Mouse (Mus musculus) kidney, adult 11 months (tissue): ENCODE measurements around the gene Cenpt.

Experiments
- DNase-seq: peaks from one replicate; pipeline ENCODE4 v3.0.0; 2022

The Cenpt gene

DNA sequence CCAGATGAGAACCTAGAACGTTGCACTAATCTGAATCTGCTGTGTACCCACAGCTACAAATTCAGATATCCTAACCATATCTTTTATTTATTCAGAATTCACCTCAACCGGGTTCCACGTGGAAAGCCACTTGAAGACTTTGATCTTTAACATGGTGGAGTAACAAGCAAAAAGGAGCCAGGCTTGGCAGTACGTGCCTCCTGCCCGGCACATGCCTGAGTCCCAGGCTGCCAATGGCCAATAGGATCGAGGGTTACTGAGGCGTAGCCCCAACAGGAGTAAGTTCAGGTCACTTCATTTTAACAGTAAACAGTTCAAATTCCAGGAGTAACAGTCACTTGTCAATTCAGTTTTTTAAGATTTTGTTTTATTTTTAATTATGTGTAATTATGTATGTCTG is 48.3 kb downstream of the Cenpt start:
- peak; percentile 86 for DNase-seq

GRCm38 (mm10) chr8:105801153-105801904 is 51.7 kb downstream of the Cenpt start:
- no peak for DNase-seq

DNA sequence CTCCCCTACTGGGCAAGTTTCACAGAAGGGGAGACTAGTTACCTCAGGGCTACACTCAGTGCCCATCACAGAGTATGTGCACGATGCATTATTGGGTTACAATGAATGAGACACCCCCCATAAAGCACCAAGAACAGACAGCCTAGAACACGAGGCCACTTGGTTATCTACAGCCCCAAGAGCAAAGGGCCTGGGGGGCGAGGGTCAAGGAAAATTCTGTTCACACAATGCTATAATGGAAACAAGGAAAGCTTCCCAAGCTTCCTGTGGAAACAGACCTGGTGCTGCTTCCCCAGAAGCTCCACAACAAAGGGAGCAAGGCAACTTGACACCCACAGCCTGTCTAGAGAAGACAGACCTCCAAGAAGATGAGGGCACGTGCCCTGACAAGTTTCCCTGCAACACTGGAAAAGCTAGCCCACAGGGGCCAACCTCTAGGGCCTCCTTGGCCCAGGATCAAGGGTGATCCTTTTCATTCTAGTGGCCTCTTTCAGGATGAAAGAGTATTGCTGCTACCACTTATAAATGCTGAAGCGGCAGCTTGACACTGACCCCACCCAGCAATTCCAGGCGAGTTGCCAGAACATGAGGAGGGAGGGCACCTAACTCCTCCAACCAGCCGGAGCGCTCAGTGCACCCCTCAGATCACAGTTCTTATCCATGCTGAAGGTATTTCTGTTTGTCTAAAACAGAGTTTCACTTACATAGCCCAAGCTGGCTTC is 53.8 kb downstream of the Cenpt start:
- peak; percentile 88 for DNase-seq

GRCm38 (mm10) chr8:105798408-105798807 is 54.7 kb downstream of the Cenpt start:
- no peak for DNase-seq

- no peak for DNase-seq
Measured at GRCm38 (mm10) chr8:105795785-105796184, 57.3 kb downstream of the Cenpt start.
